Mouse (Mus musculus): ENCODE measurements at regions not wholly inside any gene's neighbourhood (a gene's known extent, or its start where the extent isn't known, plus 50 kb on each side); places are given as distances from the start of the nearest gene placed in this dataset.
A peak's percentile ranks its signal among the peaks of the same experiment; 100 is the strongest.
"Not testable (repeated sequence)": the region's sequence is repeated elsewhere in the genome, so short reads cannot be mapped to it uniquely, and the experiment has no call there.

GRCm38 (mm10) chr2:64440961-64441360 is 343.1 kb upstream of the Fign start:
- no peak for DNase-seq

- DNase-seq, result not testable (repeated sequence)
Measured at GRCm38 (mm10) chr2:64417129-64417528, 319.3 kb upstream of the Fign start.

GRCm38 (mm10) chr2:64413846-64414245 is 316.0 kb upstream of the Fign start:
- DNase-seq, result no peak

GRCm38 (mm10) chr2:64413263-64413662 is 315.4 kb upstream of the Fign start:
- DNase-seq, result no peak

GRCm38 (mm10) chr2:64395946-64396345 is 298.1 kb upstream of the Fign start:
- no peak for DNase-seq

GRCm38 (mm10) chr2:64394619-64395294 is 296.9 kb upstream of the Fign start:
- DNase-seq, result no peak

- DNase-seq, result no peak
Measured at GRCm38 (mm10) chr2:64394199-64394598, 296.4 kb upstream of the Fign start.

GRCm38 (mm10) chr2:64369791-64370190 is 272.0 kb upstream of the Fign start:
- no peak for DNase-seq

- no peak for DNase-seq
Measured at GRCm38 (mm10) chr2:64367188-64367587, 269.4 kb upstream of the Fign start.

- DNase-seq, result no peak
Measured at GRCm38 (mm10) chr2:64366528-64366927, 268.7 kb upstream of the Fign start.

- DNase-seq, result no peak
Measured at GRCm38 (mm10) chr2:64356286-64356685, 258.4 kb upstream of the Fign start.

GRCm38 (mm10) chr2:64325499-64325898 is 227.7 kb upstream of the Fign start:
- DNase-seq, result peak in 1 of 2 experiments; percentile 1

Measured in cerebellum, postnatal 25 days (tissue).